Mouse (Mus musculus) ES-Bruce4 (cell line): ENCODE measurements around the gene Abhd8. TPM values are rescaled to one million over a fixed set of nuclear protein-coding genes. Genes with fewer than 3 reads are reported as not detected.

Experiments
- H3K27ac ChIP-seq: 2 replicates; pipeline ENCODE4 v1.5.1; 2012; ENCODE audit warnings: low read length, inconsistent platforms; ENCODE audit not compliant: insufficient read depth
- H3K27me3 ChIP-seq: 2 replicates; pipeline ENCODE4 v1.6.1; 2012; ENCODE audit warnings: mild to moderate bottlenecking, low read length, inconsistent platforms; ENCODE audit not compliant: control insufficient read depth, poor library complexity, insufficient read depth, severe bottlenecking
- H3K36me3 ChIP-seq: 2 replicates; pipeline ENCODE4 v1.6.1; 2012; ENCODE audit warnings: inconsistent platforms, mild to moderate bottlenecking, low read length, moderate library complexity; ENCODE audit not compliant: control insufficient read depth, poor library complexity, insufficient read depth, severe bottlenecking
- H3K4me1 ChIP-seq: one replicate; pipeline ENCODE4 v1.8.1; 2011; ENCODE audit warnings: low read length; ENCODE audit not compliant: control insufficient read depth, insufficient read depth
- H3K4me3 ChIP-seq: 2 replicates; pipeline ENCODE4 v1.5.1; 2011; ENCODE audit warnings: low read depth, mild to moderate bottlenecking, low read length
- H3K9ac ChIP-seq: 2 replicates; pipeline ENCODE4 v1.6.1; 2012; ENCODE audit warnings: low read depth, mild to moderate bottlenecking, inconsistent platforms; ENCODE audit not compliant: poor library complexity, severe bottlenecking
- H3K9me3 ChIP-seq: replicated peaks from 2 replicates; pipeline ENCODE4 v1.6.1; 2012; ENCODE audit warnings: mild to moderate bottlenecking, low read length, inconsistent platforms; ENCODE audit not compliant: control insufficient read depth, poor library complexity, insufficient read depth, severe bottlenecking
- CTCF ChIP-seq: IDR thresholded peaks from one replicate; pipeline ENCODE4 v1.8.1; 2011; ENCODE audit warnings: low read depth, low read length
- EP300 ChIP-seq: IDR thresholded peaks from 2 replicates; pipeline ENCODE4 v1.6.1; 2011; ENCODE audit warnings: low read depth, low read length; ENCODE audit not compliant: insufficient read depth
- POLR2A ChIP-seq: IDR thresholded peaks from one replicate; pipeline ENCODE4 v1.8.1; 2011; ENCODE audit warnings: low read length; ENCODE audit not compliant: insufficient read depth
- polyA plus RNA-seq: library from polyadenylated mRNA; stranded (reverse); fragments of >200 nt; gene quantifications from 2 replicates; pipeline ENCODE4 v1.2.4, GENCODE M21; 2011; ENCODE audit warnings: low read depth; ENCODE audit not compliant: missing spikeins, insufficient read depth, insufficient read length

The Abhd8 gene
- polyA plus RNA-seq, 1 experiment: 10.1 TPM

DNA sequence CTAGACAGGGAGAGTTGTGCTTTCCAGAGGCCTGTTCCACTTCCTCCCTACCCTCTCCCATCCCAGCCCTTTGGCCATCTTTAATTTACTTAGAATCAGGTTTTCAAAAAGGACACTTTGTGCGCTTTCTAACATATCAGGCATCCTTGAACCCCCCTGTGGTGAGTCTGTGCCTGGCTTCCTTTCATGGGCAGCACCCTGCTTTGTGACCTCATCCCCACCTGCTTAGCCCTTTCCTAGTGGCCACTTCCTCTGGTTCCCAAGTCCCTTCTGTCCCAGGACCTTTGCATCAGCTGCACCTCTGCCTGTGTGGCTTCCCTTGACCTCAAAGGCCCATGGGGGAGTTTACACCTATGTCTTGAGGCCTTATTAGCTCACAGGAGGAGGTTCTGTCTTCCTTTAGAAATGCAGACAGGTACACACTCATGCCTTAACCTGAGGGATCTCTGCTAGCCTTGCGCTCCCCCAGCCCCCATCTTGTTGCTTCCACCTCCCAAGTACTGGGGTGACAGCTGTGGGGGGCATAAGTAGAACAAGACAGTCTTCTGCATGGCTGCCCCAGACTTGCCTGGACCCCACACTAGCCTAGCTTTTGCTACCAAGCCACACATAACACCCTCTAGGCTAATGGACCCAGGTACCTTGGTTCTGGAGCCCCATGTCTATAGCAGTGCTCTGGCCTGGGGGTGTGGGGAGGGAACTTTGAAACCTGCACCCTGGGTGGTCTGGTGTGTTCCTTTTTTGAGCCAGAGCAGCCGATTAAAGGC is 6.9 kb upstream of the Abhd8 start:
- H3K9ac ChIP-seq: peak overlapping the region; percentile 88
- H3K4me1 ChIP-seq: peaks cover 2% of the 10 kb centered on the region
- peaks cover 10% of the 10 kb centered on the region for H3K36me3 ChIP-seq
- H3K9me3 ChIP-seq: no peaks in the 10 kb centered on the region
- peak overlapping the region; percentile 79; the same call in 1 of the 2 replicates for H3K4me3 ChIP-seq
- TF ChIP-seq CTCF (no peak), EP300 (no peak), POLR2A (no peak)
- no peaks in the 10 kb centered on the region for H3K27me3 ChIP-seq
- H3K27ac ChIP-seq: no peak overlapping the region

DNA sequence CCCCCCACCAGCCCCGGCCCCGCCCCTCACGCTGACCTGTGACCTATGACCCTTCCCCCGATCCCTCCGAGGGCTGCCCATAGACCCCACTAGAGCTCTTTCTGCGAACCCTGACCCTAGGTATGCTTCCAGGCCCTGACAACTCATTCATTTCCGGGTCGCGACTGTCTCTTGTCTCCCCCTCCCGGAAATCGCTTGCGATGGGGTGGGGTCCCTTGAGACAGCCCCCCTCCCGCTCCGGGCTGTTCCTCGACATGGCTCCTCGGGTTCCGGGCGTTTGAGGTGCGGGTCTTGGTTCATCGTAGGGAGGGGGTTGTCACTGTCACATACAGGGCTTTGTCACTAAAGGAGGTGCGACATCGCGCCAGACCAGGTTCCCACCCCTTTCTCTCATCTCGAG is 6.0 kb upstream of the Abhd8 start:
- peak overlapping the region; percentile 88 for H3K9ac ChIP-seq
- no peaks in the 10 kb centered on the region for H3K9me3 ChIP-seq
- no peak overlapping the region for H3K27ac ChIP-seq
- peak overlapping the region; percentile 79 for H3K4me3 ChIP-seq
- TF ChIP-seq EP300 (no peak), CTCF (no peak), POLR2A (no peak)
- H3K27me3 ChIP-seq: no peaks in the 10 kb centered on the region
- H3K4me1 ChIP-seq: peaks cover 2% of the 10 kb centered on the region
- H3K36me3 ChIP-seq: peaks cover 7% of the 10 kb centered on the region

DNA sequence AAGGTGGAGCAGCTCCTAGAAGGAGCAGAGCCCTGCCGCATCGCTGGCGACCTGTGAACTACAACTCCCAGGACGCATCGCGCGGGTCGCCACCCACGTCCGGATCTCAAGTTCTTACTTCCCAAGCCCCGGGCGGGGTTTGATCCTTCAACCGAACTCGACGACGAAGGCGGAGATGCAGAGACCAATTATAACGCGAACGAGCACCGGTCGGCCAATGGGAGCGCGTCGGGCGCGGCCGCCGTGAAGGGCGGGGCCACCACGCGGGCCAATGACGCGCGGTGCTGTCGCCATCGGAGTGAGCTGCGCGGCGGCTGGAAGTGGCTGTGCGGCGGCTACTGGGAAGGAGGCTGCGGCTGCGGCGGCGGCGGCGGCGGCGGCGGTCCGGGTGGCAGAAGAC is 5.5 kb upstream of the Abhd8 start, which contains the start of gene Dda1:
Gene Dda1, plus strand, starts transcription at position 284 of the 400 bp plus-strand sequence.
- Histone ChIP-seq H3K27ac (no peak within 1 kb of the TSS), H3K36me3 (peaks cover 3% of the 10 kb centered on the region), H3K4me3 (peak within 1 kb of the TSS; percentile 79), H3K9ac (peak within 1 kb of the TSS; percentile 88), H3K4me1 (peaks cover 3% of the 10 kb centered on the region), H3K27me3 (no peaks in the 10 kb centered on the region), H3K9me3 (no peaks in the 10 kb centered on the region)
- no peak for TF ChIP-seq CTCF
- TF ChIP-seq EP300: no peak
- TF ChIP-seq POLR2A: no peak

DNA sequence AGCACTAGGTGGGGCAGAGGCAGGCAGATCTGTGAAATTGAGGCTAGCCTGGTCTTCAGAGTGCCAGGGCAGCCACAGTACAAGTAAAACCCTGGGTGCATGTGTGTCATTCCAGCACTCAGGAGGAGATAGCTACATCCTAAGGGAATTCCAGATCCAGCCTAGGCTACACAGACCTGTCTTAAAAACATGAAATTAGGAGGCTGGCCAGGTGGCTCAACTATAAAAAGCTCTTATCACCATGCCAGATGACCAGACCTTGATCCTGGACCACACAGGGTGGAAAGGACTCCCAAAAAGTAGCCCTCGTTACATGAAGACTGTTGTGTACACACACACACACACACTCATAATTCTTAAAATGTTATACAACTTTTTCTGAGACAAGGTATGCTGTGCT is 4.5 kb upstream of the Abhd8 start:
- Histone ChIP-seq H3K4me3 (no peak overlapping the region), H3K4me1 (peaks cover 4% of the 10 kb centered on the region), H3K27ac (no peak overlapping the region), H3K9ac (no peak overlapping the region), H3K9me3 (no peaks in the 10 kb centered on the region), H3K36me3 (peaks cover 3% of the 10 kb centered on the region; the same call in 1 of the 2 replicates), H3K27me3 (no peaks in the 10 kb centered on the region)
- TF ChIP-seq POLR2A (no peak), CTCF (no peak), EP300 (no peak)

DNA sequence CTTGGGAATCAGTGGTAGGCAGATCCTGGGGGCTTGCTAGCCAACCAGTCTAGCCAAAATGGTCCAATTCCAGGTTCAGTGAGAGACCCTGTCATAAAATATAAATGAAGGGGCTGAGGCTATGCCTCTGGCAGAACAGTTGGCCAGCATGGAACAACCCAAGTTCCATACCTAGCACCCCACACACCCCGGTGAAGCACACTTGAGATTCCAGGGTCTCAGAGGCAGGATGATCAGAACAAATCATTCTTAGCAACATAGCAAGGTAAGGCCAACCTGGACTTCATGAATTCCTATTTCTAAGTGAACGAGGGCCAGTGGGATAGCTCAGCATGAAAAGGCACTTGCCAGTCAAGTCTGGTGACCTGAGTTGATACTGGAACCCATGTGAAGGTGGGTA is 3.7 kb upstream of the Abhd8 start:
- Histone ChIP-seq H3K27ac (no peak overlapping the region), H3K27me3 (0 out of 2 replicates have a peak, but pooled peaks cover 2% of the 10 kb centered on the region), H3K36me3 (peaks cover 3% of the 10 kb centered on the region; the same call in 1 of the 2 replicates), H3K4me1 (peaks cover 4% of the 10 kb centered on the region), H3K9me3 (no peaks in the 10 kb centered on the region), H3K4me3 (no peak overlapping the region), H3K9ac (no peak overlapping the region)
- TF ChIP-seq CTCF: no peak
- TF ChIP-seq EP300: no peak
- no peak for TF ChIP-seq POLR2A

DNA sequence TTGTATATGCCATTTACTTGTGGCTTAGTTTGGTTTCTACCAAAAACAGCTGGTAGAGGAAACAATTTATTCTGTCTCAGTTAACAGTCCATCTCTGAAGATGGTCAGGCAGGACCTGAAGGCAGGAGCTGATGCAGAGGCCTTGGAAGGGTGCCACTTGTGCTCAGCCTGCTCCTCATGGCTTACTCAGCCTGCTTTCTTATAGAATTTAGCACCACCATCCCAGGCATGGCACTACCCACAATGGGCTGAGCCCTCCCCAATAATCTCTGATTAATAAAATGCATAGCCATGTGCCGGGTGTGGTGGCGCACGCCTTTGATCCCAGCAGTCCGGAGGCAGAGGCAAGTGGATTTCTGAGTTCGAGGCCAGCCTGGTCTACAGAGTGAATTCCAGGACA is 2.7 kb upstream of the Abhd8 start:
- Histone ChIP-seq H3K27me3 (0 out of 2 replicates have a peak, but pooled peaks cover 2% of the 10 kb centered on the region), H3K9me3 (no peaks in the 10 kb centered on the region), H3K27ac (no peak overlapping the region), H3K4me1 (peaks cover 4% of the 10 kb centered on the region), H3K36me3 (peaks cover 3% of the 10 kb centered on the region; the same call in 1 of the 2 replicates), H3K9ac (no peak overlapping the region), H3K4me3 (no peak overlapping the region)
- no peak for TF ChIP-seq EP300
- no peak for TF ChIP-seq CTCF
- no peak for TF ChIP-seq POLR2A
